Mouse (Mus musculus) CH12.LX (cell line): ENCODE measurements around the gene Vti1a. TPM values are rescaled to one million over a fixed set of nuclear protein-coding genes. Genes with fewer than 3 reads are reported as not detected.

Source experiments
- DNase-seq: peaks from one replicate; pipeline ENCODE4 v3.0.0-alpha.2; 2013; ENCODE audit errors: extremely low read depth
- H3K27ac ChIP-seq: 2 replicates; pipeline ENCODE4 v1.5.1; 2012; ENCODE audit warnings: low read depth, mild to moderate bottlenecking, control low read depth, moderate library complexity; ENCODE audit not compliant: insufficient read depth
- H3K27me3 ChIP-seq: replicated peaks from 2 replicates; pipeline ENCODE3; 2012; ENCODE audit warnings: inconsistent platforms
- H3K36me3 ChIP-seq, 2 experiments: replicated peaks in 1 of 2; 2 replicates each; pipeline versions ENCODE3 to v1.6.1; 2012; ENCODE audit warnings: inconsistent platforms in 1 of 2, low read length in 1 of 2, mild to moderate bottlenecking in 1 of 2, mixed read lengths in 1 of 2, moderate library complexity in 1 of 2; ENCODE audit not compliant: control insufficient read depth in 1 of 2, insufficient read depth in 1 of 2
- H3K4me1 ChIP-seq, 2 experiments: 2 replicates each; pipeline ENCODE4 v1.6.1; 2012; ENCODE audit warnings: inconsistent platforms in 1 of 2, moderate library complexity in 1 of 2; ENCODE audit not compliant: insufficient read depth in 2 of 2, control insufficient read depth in 1 of 2
- H3K4me2 ChIP-seq: 2 replicates; pipeline ENCODE4 v1.6.1; 2012; ENCODE audit warnings: low read depth, mild to moderate bottlenecking, control low read depth; ENCODE audit not compliant: poor library complexity, insufficient read depth, severe bottlenecking
- H3K4me3 ChIP-seq, 3 experiments: fragments of 150-350 bp in 1 of 3; sonication (generic) in 1 of 3; replicated peaks in 1 of 3; 2 replicates each; pipeline versions ENCODE3 to v1.5.1; 2011 to 2012; ENCODE audit warnings: low read depth in 2 of 3, low read length in 2 of 3, mild to moderate bottlenecking in 2 of 3, moderate library complexity in 2 of 3, control low read depth in 1 of 3, improper control_type of control experiment in 1 of 3, inconsistent platforms in 1 of 3, mixed read lengths in 1 of 3; ENCODE audit not compliant: poor library complexity in 1 of 3
- H3K79me2 ChIP-seq: replicated peaks from 2 replicates; pipeline ENCODE4 v1.6.1; 2012; ENCODE audit warnings: mild to moderate bottlenecking, moderate library complexity; ENCODE audit not compliant: control insufficient read depth, poor library complexity, insufficient read depth, severe bottlenecking; ENCODE audit errors: extremely low read depth
- H3K9ac ChIP-seq: 2 replicates; pipeline ENCODE4 v1.6.1; 2012; ENCODE audit warnings: low read depth, mild to moderate bottlenecking, control low read depth, moderate library complexity; ENCODE audit not compliant: insufficient read depth
- H3K9me3 ChIP-seq: replicated peaks from 2 replicates; pipeline ENCODE3; 2012; ENCODE audit warnings: low read length, inconsistent platforms, mixed read lengths
- CHD1 ChIP-seq: IDR thresholded peaks from 2 replicates; pipeline ENCODE4 v1.6.1; 2012; ENCODE audit warnings: low read depth, low read length, improper control_type of control experiment, inconsistent platforms
- CHD2 ChIP-seq: IDR thresholded peaks from 2 replicates; pipeline ENCODE4 v1.6.1; 2011; ENCODE audit warnings: low read length, improper control_type of control experiment
- CTCF ChIP-seq, 2 experiments: IDR thresholded peaks in 1 of 2; conservative IDR thresholded peaks in 1 of 2; 2 replicates each; pipeline ENCODE4 v1.5.1; 2011 to 2012; ENCODE audit warnings: low read depth in 2 of 2, low read length in 2 of 2, improper control_type of control experiment in 1 of 2, inconsistent platforms in 1 of 2, mild to moderate bottlenecking in 1 of 2, moderate library complexity in 1 of 2
- ELF1 ChIP-seq: IDR thresholded peaks from 2 replicates; pipeline ENCODE4 v1.6.1; 2014; ENCODE audit warnings: low read depth, mild to moderate bottlenecking, inconsistent platforms, low read length, improper control_type of control experiment
- ETS1 ChIP-seq: conservative IDR thresholded peaks from 2 replicates; pipeline ENCODE4 v1.6.1; 2012; ENCODE audit warnings: low read depth, mild to moderate bottlenecking, inconsistent platforms, low read length, improper control_type of control experiment, moderate library complexity
- MAX ChIP-seq: IDR thresholded peaks from 2 replicates; pipeline ENCODE4 v1.6.1; 2011; ENCODE audit warnings: low read length, improper control_type of control experiment
- MYC ChIP-seq: IDR thresholded peaks from 2 replicates; pipeline ENCODE4 v1.6.1; 2011; ENCODE audit warnings: low read depth, mild to moderate bottlenecking, improper control_type of control experiment, low read length
- TCF12 ChIP-seq: IDR thresholded peaks from 2 replicates; pipeline ENCODE4 v1.6.1; 2014; ENCODE audit warnings: low read depth, mild to moderate bottlenecking, inconsistent platforms, low read length, improper control_type of control experiment
- UBTF ChIP-seq: IDR thresholded peaks from 2 replicates; pipeline ENCODE4 v1.6.1; 2012; ENCODE audit warnings: low read depth, mild to moderate bottlenecking, inconsistent platforms, low read length, improper control_type of control experiment, moderate library complexity
- USF1 ChIP-seq: IDR thresholded peaks from 2 replicates; pipeline ENCODE4 v1.6.1; 2014; ENCODE audit warnings: low read depth, mild to moderate bottlenecking, inconsistent platforms, low read length, improper control_type of control experiment
- USF2 ChIP-seq: conservative IDR thresholded peaks from 2 replicates; pipeline ENCODE4 v1.6.1; 2011; ENCODE audit warnings: low read depth, low read length, improper control_type of control experiment
- dilution Hi-C: fragments of 300-500 bp; cut with MboI; formaldehyde crosslinking; loops from 2 replicates; pipeline ENCODE4 v1.14.3; 2020; ENCODE audit warnings: low sequenced_read_pairs; ENCODE audit not compliant: extremely low pct_unique_long_range_greater_than_20kb, extremely low pct_ligation_motif_present
- in situ Hi-C: fragments of 300-500 bp; cut with MboI; formaldehyde crosslinking; loops from 3 replicates; pipeline ENCODE4 v1.14.3; 2019; ENCODE audit warnings: low sequenced_read_pairs, low pct_ligation_motif_present, low pct_unique_long_range_greater_than_20kb, mixed read lengths
- polyA plus RNA-seq: library from polyadenylated mRNA; unstranded; fragments of >175 nt; gene quantifications from 2 replicates; pipeline ENCODE4 v1.2.1, GENCODE M21; 2012; ENCODE audit warnings: low read depth; ENCODE audit not compliant: insufficient read length
- total RNA-seq, 2 experiments: library from RNA; depleted of rRNA; stranded (reverse); fragments of 300-350 nt in 1 of 2; fragments of >200 nt in 1 of 2; gene quantifications; 2 replicates each; pipeline ENCODE4 v1.2.3; 2012 to 2014

Gene Vti1a
- total and polyA plus RNA-seq, 3 experiments = 22.3 to 27.6 (median 23.5) TPM

DNA sequence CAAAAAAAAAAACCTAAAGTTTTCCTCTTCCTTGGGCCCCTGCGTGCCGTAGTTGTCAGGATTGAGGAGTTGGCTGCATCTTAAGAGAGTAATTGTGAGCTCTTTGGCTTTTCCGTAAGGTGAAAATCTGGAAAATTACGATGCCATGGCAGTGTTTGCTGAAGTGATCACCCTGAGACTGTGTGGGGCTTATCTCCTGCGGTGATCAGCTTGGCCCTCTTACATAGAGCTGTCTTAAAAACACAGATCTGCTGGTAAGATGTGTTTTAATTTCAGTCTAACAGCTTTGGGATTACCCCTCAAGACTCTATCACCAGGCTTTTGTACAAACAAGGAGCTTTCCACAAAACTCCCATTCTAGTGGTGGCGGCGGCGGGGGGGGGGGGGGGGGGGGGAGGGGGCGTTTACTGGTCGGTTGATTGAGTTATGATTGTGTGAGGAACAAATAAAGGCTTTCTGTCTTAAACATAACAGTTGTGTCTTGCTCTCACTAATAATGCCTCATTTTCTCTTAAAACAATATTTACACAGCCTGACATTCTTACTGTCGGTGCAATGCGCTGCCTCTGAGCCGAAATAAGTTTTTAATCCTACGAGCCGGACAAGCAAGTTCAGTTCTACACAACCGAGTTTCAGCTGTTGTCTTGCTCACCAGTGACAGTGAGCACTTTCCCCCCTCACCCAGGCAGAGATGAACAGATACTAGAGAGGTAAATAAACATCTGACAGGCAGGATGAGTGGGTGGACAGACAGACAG lies 267.0 kb downstream of the Vti1a start:
- Histone ChIP-seq H3K27ac (no peak overlapping the region), H3K79me2 (no peaks in the 10 kb centered on the region), H3K9ac (no peak overlapping the region), H3K9me3 (no peaks in the 10 kb centered on the region), H3K27me3 (no peaks in the 10 kb centered on the region), H3K4me1 (no peaks in the 10 kb centered on the region), H3K4me2 (no peak overlapping the region), H3K36me3 (peaks cover 0 to 17% of the 10 kb centered on the region in 2 experiments)
- dilution Hi-C loops (no loop called here), in situ Hi-C loops (no loop called here)
- DNase-seq = no peak
- TF ChIP-seq MAX (no peak), ELF1 (no peak)
- TF ChIP-seq, all 38 proteins: peak for 0
- H3K4me3 ChIP-seq = no peak overlapping the region

DNA sequence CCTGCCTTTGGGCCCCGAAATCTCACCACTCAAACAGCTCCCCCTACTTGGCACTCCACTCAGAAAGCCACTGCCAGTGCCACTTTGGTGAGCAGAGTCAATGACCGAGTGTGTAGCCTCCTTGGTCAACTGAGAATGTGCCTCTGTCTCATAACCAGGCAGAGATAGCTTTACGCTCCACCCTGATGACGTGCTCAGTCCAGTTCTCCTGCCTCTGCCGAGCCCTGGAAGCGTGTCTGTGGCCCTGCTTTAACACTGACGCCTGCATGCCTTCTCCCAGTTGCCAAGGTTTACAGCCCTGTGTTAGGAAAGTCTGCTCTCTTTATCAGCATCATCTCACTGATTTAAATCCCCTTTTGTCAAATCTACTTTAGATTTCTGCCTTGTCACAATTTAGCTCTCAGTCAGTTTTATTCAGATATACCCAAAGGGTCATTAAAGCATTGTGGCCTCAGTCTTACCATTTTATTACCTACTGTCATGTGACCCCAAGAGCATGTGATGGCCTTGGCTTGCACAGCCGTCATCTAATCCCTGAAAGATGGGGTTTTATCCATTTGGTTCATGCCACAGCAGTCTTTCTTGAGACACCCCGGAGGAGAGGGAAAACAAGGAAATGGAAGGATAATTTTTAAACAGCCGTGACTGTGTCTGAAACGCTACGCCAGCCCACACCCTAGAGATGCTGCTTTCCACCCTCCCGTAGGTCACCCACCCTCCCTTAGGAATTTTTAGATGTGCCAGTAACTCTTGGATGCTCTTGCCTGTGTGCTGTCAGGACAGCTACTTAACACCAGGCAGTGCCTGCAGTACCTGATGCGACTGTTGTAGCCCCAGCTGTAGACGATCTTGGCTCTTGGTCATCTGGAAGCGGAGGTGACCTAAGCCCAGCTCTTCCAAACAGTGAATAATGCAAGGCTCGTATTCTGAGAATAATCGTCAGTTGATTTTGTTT lies 269.5 kb downstream of the Vti1a start:
- no peak overlapping the region for H3K9ac ChIP-seq
- H3K4me1 ChIP-seq = no peaks in the 10 kb centered on the region
- dilution Hi-C loops (no loop called here), in situ Hi-C loops (no loop called here)
- H3K4me3 ChIP-seq = no peak overlapping the region
- no peak for DNase-seq
- H3K27me3 ChIP-seq = no peaks in the 10 kb centered on the region
- no peak overlapping the region for H3K27ac ChIP-seq
- no peaks in the 10 kb centered on the region for H3K9me3 ChIP-seq
- TF ChIP-seq UBTF (no peak), MYC (no peak), TCF12 (no peak), MAX (no peak), USF1 (no peak), CTCF (conservative IDR thresholded peaks at IDR 0.05 in 1 of 2, IDR thresholded peaks at IDR 0.05 in 1 of 2; ENCODE audit: low read depth in 2 of 2, low read length in 2 of 2) (no peak), ETS1 (no peak), CHD1 (no peak), CHD2 (no peak), USF2 (no peak)
- H3K4me2 ChIP-seq = no peak overlapping the region
- peaks cover 0 to 18% of the 10 kb centered on the region in 2 experiments for H3K36me3 ChIP-seq
- H3K79me2 ChIP-seq = no peaks in the 10 kb centered on the region
